Mouse (Mus musculus): Measurements from ENCODE around the gene Bcl9l.

The Bcl9l gene

DNA sequence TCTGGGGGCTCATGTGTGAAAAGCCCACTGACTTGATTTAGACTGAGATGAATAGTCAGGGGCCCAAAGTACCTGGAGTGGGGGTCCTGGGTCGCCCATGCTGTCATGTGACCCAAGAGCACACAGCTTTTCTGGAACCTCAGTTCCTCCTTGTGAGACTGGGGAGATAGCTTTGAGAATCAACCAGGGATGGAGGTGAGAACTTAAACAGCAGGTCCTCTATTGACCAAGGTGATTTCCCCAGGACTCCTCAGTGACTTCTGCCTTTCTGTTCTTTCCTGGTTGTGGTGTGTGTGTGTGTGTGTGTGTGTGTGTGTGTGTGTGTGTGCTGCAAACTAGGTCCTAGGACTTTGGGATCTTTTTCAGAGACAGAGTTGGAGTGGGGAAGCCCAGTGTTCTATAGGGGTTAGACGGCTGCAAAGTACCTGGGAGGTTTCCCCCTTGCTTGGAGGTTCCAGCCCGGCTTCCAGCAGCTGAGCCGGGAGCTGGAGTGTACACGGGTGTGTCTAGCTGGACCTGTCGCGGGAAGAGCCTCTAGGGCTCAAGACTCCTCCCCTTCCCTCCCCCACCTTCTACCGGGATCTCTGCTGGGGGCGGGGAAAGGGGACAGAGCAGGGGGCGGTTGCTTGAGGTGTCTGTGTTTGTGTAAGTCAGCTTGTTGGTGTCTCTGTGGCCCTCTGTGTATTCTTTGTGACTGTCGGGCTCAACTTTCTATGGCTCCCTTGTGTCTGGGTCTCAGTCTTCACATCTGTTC, 15.2 kb downstream of the Bcl9l start:
- peak; percentile 70 for DNase-seq (ENCODE audit: inconsistent ontology term)

DNA sequence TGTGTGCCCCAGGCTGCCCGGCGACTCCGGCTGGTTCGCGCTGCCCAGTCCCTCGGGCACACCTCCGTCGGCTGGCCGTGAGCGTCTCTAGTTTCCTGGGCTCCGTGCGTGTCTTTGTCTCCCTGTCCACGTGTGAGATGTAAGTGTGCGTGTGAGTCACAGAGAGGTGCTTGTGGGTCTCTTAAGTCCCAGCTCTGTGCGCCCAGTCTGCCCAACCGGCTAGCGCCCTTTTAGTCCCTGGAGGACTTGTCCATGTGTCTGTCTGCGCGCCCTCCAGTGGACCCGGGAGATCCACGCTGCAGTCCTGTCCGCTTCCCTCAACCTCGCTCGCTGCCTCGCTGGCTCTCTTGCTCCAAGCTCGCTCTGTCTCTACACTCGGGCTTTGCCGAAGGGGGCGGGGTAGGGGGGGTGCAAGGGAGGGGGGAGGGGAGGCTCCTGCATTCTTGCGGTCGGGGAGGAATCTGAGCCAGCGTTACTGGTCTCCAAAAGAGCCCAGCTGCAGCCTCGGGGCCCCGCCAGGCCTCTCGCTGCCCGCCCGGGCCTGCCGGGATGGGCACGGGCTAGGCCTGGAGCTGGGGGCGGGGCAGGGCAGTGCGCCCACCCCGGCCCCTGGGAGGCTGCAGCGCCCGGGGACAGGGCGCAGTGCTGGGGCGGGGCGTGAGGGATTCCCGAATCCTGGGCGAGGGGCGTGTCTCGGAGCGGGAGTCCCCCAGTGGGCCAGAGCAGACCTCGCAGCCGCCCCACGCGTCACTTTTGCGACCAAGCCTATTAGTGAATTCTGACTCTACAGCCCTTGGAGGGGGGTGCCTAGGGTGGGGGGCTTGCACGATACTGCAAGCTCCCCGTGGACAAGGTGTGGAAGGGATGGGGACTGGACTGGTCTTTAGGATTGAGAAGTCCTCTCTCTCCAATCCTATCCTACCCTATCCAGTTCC, 16.1 kb downstream of the Bcl9l start:
- DNase-seq (ENCODE audit: inconsistent ontology term), result peak; percentile 98

DNA sequence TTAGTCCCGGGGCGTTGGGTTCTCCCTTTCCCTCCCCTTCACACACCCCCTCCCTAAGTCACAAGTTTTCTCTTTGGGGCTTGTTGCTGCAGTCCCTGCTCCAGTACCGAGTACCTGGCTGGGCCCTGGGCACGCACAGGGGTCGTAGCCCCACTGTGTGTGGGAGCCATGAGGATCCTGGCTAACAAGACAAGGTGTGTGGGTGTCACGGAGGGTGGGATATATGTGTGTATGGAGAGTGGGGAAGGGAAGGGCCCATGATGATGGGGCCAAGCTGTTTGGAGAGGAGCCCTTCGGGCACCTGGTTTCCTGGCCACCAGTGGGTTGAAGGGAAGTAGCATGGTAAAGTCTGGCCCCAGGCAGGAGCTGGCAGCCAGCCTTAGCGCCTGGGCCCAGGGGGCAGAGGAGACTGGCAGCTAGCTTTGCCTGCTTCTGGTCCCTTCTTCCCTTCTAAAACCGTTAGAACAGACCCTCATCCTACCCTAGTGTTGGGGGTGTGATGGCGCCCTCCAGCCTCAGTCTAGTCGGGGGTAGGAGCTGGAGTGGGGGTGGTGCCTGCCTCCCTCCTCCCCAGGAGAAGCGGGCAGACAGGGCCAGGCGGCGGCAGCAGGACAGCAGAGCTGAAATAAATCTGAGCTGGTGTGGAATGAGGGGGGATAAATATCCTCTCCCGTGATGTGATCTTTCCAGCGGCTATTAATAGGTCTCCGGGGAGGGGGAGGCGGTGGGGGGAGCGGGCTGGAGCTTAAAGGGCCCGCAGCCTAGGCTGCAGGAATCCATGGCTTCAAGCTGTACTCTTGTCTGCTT, 16.9 kb downstream of the Bcl9l start:
- DNase-seq (ENCODE audit: inconsistent ontology term), result peak; percentile 89

DNA sequence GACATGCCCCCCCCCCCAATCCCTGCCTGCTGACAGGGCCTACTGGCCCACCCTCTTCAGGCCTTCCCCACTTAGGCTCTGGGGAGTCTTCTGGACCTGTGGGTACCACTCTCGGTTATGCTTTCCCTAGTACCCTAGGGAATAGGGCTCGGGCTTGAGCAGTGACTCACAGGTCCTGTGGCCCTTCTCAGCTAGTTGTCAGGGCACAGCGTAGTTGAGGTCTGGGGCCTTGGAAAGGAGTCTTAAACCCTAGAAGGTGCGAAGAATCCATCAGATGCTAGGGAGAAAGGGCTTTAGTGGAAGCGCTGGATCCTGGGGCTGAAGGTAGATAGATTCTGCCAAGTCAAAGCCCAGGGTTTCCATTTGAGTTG, 17.5 kb downstream of the Bcl9l start:
- DNase-seq (ENCODE audit: inconsistent ontology term), result no peak

DNA sequence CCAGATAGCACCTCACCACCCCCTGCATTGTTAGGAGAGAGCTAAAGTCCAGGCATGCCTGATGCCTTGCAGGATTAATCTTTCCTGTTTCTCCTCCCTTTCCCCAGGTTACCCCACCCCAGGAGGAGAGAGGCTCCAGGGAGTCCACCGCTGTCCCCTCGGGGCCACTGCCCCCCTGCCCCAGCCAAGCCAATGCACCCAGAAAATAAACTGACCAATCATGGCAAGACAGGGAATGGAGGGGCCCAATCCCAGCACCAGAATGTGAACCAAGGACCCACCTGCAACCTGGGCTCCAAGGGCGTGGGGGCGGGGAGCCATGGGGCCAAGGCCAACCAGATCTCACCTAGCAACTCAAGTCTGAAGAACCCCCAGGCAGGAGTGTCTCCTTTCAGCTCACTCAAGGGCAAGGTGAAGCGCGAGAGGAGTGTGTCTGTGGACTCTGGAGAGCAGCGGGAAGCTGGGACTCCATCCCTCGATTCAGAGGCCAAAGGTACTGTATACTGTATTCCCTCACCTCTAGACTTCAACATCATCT, 18.1 kb downstream of the Bcl9l start:
- DNase-seq (ENCODE audit: inconsistent ontology term), result no peak

DNA sequence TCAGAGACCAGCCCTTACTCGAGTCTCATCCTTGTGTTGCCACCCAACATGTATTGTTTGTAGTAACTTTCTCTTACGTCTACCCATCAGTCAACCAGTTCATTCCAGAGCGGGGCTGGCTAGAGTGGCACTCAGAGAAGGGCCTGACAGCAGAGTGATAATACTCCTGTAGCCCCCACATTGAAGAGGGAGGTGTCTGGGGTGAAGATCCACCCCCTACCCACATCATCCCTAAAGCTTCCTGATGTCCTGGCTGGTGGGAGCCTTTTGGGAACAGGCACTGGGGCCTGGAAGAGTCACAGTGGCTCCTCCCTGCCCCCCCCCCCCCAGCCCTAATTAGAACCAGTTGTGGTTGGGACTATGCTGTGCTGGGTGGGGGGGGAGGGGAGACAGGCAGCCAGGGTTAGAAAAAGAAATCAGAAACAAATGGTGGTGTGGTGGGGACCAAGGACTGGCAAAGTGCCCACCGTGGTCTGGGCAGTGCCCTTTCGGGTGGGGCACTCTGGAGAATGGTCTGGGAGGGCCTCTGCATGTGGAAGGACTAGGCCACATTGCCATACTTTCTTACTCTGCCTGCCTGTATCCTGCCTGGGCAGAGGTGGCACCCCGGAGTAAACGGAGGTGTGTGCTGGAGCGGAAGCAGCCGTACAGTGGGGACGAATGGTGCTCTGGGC, 18.7 kb downstream of the Bcl9l start:
- no peak for DNase-seq (ENCODE audit: inconsistent ontology term)

DNA sequence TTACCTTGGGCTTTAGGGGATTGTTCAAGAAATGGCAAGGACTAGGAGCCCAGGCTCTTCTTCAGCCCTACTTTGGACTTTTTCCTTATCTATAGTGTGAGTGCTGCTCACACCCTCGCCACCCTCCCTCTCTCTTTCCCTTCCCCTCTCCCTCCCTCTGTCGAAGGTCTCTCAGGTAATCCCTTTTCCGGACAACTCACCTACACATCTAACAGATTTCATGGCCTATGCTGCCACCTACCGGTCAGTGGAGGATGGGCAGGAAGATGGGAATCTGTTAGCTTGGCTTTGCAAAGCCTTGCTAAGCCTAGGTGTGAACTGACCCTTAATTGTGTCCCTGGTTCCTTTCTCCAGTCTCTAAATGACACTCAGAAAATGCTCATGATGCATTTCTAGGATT, 19.4 kb downstream of the Bcl9l start:
- DNase-seq (ENCODE audit: inconsistent ontology term), result peak; percentile 86

DNA sequence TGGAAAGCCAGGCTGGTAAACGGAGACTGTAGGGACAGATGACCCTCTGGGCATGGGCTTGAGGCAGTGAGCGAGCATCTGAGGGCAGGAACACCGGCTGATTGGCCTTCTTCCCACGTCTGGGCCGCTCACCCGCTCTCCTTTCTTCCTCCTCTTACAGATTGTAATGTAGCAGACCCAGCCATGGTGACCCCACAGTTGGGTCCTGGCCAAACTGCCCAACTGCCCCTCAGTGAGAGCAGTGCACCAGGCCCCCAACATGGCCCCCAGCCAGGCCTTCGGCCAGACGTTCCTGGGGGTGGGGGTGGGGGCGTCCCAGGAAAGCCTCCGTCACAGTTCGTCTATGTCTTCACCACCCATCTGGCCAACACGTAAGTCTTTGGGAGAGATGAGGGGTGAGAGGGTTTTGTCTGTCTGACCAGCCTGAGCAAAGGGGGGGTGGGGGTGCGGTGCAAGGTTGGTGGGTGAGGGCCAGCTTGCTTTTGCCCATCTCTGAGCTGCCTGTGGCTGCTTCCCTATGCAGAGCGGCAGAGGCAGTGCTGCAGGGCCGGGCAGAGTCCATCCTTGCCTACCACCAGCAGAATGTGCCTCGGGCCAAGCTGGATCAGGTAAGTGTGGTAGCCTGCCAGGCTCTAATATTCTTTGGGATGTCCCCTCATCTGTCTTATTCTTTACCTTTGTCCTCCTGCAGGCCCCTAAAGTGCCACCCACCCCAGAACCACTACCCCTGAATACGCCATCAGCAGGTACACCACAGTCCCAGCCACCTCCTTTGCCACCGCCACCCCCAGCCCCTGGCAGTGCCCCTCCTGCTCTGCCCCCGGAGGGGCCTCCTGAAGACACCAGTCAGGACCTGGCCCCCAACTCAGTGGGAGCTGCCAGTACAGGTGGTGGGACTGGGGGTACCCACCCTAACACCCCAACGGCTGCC, 22.5 kb downstream of the Bcl9l start:
- no peak for DNase-seq (ENCODE audit: inconsistent ontology term)

DNA sequence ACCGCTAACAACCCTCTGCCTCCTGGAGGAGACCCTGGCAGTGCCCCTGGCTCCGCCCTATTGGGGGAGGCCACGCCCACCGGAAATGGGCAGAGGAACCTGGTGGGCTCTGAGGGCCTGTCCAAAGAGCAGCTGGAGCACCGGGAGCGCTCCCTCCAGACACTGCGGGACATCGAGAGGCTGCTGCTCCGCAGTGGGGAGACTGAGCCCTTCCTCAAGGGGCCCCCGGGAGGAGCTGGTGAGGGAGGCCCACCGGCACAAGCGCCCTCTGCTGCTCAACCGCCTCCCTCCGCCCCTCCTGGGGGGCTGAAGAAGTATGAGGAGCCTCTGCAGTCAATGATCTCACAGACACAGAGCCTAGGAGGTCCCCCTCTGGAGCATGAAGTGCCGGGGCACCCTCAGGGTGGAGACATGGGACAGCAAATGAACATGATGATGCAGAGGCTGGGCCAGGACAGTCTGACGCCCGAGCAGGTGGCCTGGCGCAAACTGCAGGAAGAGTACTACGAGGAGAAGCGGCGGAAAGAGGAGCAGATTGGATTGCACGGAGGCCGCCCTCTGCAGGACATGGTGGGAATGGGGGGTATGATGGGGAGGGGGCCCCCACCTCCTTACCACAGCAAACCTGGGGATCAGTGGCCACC, 23.3 kb downstream of the Bcl9l start:
- no peak for DNase-seq (ENCODE audit: inconsistent ontology term)

DNA sequence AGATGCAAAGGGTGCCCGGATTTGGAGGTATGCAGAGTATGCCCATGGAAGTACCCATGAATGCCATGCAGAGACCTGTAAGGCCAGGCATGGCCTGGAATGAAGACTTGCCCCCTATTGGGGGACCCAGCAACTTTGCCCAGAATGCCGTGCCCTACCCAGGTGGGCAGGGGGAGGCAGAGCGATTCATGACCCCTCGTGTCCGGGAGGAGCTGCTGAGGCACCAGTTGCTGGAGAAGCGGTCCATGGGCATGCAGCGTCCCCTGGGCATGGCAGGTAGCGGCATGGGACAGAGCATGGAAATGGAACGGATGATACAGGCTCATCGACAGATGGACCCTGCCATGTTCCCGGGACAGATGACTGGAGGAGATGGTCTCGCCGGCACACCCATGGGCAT, 23.9 kb downstream of the Bcl9l start:
- no peak for DNase-seq (ENCODE audit: inconsistent ontology term)

DNA sequence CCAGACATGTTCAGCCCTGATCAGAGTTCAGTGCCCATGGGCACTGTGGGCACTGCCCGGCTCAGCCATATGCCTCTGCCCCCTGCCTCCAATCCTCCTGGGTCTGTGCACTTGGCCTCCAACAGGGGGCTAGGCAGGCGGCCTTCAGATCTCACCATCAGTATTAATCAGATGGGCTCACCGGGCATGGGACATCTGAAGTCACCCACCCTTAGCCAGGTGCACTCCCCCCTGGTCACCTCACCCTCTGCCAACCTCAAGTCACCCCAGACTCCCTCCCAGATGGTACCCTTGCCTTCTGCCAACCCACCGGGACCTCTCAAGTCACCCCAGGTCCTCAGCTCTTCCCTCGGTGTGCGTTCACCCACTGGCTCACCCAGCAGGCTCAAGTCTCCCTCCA, 24.7 kb downstream of the Bcl9l start:
- no peak for DNase-seq (ENCODE audit: inconsistent ontology term)

DNA sequence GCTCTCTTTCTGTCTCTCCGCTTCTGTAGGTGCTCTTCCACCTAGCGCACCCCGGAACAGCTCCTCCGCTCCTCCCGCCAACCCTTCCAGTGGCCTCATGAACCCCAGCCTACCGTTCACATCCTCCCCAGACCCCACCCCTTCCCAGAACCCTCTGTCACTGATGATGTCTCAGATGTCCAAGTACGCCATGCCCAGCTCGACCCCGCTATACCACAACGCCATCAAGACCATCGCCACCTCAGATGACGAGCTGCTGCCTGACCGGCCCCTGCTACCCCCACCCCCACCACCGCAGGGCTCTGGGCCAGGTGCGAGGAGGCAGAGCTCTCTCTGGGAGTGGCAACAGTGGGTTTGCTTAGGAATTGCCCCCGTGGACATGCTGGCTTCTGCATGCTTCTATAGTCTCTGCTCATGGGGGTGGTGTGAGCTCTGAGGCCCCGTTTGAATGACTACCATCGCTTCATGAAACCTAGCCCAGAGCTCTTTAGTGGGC, 25.5 kb downstream of the Bcl9l start:
- no peak for DNase-seq (ENCODE audit: inconsistent ontology term)

DNA sequence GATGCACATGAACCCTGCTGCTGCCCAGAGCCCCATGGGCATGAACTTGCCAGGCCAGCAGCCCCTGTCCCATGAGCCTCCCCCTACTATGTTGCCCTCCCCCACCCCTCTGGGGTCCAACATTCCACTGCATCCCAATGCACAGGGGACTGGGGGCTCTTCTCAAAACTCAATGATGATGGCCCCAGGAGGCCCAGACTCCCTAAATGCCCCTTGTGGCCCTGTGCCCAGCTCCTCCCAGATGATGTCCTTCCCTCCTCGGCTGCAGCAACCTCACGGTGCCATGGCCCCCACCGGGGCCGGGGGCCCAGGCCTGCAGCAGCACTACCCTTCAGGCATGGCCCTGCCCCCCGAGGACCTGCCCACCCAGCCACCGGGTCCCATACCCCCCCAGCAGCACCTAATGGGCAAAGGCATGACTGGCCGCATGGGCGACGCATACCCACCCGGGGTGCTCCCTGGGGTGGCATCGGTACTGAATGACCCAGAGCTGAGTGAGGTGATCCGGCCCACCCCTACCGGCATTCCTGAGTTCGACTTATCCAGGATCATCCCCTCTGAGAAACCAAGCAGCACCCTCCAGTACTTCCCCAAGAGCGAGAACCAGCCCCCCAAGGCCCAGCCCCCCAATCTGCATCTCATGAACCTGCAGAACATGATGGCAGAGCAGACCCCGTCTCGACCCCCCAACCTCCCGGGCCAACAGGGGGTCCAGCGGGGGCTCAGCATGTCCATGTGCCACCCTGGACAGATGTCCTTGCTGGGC, 26.3 kb downstream of the Bcl9l start:
- DNase-seq (ENCODE audit: inconsistent ontology term), result no peak

DNA sequence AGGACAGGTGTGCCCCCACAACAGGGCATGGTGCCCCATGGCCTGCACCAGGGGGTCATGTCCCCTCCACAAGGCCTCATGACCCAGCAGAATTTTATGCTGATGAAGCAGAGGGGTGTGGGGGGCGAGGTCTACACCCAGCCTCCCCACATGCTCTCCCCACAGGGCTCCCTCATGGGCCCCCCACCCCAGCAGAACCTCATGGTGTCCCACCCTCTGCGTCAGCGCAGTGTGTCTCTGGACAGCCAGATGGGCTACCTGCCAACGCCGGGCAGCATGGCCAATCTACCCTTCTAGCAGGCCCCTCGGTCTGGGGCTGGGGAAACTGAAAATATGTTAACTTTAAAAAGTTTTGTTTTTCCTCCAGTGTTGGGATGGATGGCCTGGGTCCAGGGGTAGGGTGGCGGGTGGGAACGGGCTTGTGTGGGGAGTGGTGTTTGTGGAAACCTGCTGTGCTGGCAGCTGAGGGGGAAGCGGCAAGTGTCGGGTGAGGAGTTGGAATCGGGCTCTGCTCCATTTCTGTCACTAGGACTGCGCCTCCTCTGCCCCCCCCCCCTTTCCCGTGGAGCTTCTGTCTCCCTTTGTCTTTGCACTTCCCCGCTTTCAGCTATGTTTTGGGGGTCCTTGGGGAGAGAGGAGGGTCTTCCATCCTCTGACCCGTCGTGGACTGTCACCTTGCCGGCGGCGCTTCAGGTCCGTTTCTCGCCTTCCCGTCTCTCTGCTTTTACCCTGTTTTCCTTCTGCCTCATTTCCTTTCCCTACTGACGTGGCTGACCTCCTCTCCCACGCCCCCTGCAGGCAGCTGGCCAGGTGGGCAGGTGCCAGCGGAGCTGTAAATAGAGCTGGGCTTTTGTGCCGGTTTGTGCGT, 27.1 kb downstream of the Bcl9l start:
- peak; percentile 94 for DNase-seq (ENCODE audit: inconsistent ontology term)

DNA sequence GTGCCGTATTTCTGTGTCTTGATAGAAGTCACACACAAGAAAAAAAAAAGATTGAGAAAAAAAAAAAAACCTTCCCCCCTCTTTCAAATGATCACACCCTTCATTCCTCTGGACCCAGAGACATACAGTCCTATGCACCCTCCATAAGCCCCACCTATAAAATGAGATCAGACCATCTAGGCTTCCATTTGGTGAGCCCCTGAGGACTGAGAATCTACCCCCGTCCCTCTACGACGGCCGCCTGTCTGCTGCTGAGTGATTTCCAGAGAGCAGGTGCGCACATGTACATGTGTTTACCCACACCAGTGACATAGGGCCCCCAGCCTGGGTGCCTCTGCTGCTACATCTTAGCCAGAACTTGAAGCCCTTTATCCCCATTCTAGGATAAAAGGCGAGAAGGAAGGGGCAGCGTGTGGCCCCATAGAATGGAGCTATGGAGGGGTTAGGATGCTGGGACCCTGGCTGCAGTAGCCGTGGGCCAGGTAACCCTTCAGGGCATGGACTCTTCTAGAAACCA, 27.8 kb downstream of the Bcl9l start:
- DNase-seq (ENCODE audit: inconsistent ontology term), result no peak

DNA sequence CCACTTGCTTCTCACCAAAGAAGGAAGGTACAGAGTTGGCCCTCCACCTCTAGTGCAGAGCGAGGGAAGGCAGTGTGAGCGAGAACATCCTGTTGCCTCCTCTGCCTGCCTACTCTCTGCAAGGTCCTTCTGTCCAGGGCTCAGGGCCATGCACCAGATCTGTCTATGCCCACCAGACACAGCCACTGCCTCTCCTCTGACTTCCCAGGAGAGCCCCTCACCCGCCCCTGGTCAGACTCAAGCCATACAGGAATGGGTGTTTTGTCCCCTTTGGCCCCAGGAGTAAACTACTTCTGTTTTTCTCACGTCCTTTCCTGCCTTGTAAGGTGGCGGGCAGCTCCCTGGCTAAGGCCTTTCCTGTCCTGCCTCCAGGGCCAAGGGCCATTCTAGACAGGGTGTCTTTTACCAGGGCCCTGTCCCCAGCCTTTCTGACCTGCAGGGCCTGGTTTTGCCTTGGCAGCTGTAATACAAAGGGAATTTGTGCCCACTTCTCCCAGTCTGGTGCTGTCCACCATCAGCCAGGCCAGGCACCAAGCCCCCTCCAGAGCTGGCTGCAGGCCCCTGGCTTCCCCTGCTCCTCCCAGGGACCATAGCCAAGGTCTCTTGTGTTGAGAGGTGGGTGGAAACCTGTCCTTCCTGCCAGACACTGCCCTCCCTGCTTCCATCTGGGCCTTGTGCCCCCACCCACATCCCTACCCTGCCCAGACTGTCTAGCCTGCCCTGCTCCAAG, 28.4 kb downstream of the Bcl9l start:
- peak; percentile 73 for DNase-seq (ENCODE audit: inconsistent ontology term)

All from Muller cell, postnatal 12 days (primary cell).